Mouse (Mus musculus): ENCODE data around the gene Adamts12. TPM values are rescaled to one million over a fixed set of nuclear protein-coding genes. Genes with fewer than 3 reads are reported as not detected.
A peak's percentile ranks its signal among the peaks of the same experiment; 100 is the strongest.

Adamts12 gene
- total and polyA plus RNA-seq, 3 experiments: 0.03 to 0.12 (median 0.04) TPM

- H3K36me3 ChIP-seq (replicated peaks in 1 of 2; ENCODE audit: control insufficient read depth in 1 of 2, insufficient read depth in 1 of 2, low read length in 1 of 2): no peaks in the 10 kb centered on the region
- no peak overlapping the region for H3K27ac ChIP-seq (ENCODE audit: insufficient read depth, low read depth)
- no peak overlapping the region for H3K9ac ChIP-seq (ENCODE audit: insufficient read depth, low read depth)
- in situ Hi-C loops (cut with MboI; ENCODE audit: low pct_ligation_motif_present, low pct_unique_long_range_greater_than_20kb, low sequenced_read_pairs) (loop anchor here (5.0 to 10.0 kb wide), 3 partner anchors 197 to 340 kb away; no protein-coding TSS in a partner anchor), dilution Hi-C loops (cut with MboI; ENCODE audit: extremely low pct_ligation_motif_present, extremely low pct_unique_long_range_greater_than_20kb, low sequenced_read_pairs) (no loop called here)
- H3K79me2 ChIP-seq (replicated peaks; ENCODE audit: control insufficient read depth, extremely low read depth, insufficient read depth, poor library complexity, severe bottlenecking): no peaks in the 10 kb centered on the region
- H3K4me3 ChIP-seq (replicated peaks in 1 of 3; ENCODE audit: low read depth in 2 of 3, low read length in 2 of 3, poor library complexity in 1 of 3): no peak overlapping the region
- no peaks in the 10 kb centered on the region for H3K27me3 ChIP-seq (replicated peaks)
- H3K4me1 ChIP-seq (ENCODE audit: control insufficient read depth in 1 of 2, insufficient read depth in 2 of 2): peaks cover 11 to 12% of the 10 kb centered on the region in 2 experiments; a peak in 2 of 4 replicates
- TF ChIP-seq ZMIZ1 (IDR thresholded peaks at IDR 0.05; ENCODE audit: low read depth, low read length) (no peak), POLR2A (IDR thresholded peaks at IDR 0.05; ENCODE audit: low read depth, low read length) (no peak), NRF1 (IDR thresholded peaks at IDR 0.05; ENCODE audit: low read depth, low read length) (no peak), PAX5 (IDR thresholded peaks at IDR 0.05; ENCODE audit: low read length) (no peak), CTCF (conservative IDR thresholded peaks at IDR 0.05 in 1 of 2, IDR thresholded peaks at IDR 0.05 in 1 of 2; ENCODE audit: low read depth in 2 of 2, low read length in 2 of 2) (no peak), HCFC1 (IDR thresholded peaks at IDR 0.05; ENCODE audit: low read depth, low read length) (no peak), CHD1 (IDR thresholded peaks at IDR 0.05; ENCODE audit: low read depth, low read length) (no peak), RAD21 (IDR thresholded peaks at IDR 0.05; ENCODE audit: low read depth, low read length) (no peak), CHD2 (IDR thresholded peaks at IDR 0.05; ENCODE audit: low read length) (no peak), EP300 (IDR thresholded peaks at IDR 0.05; ENCODE audit: low read length) (no peak), UBTF (IDR thresholded peaks at IDR 0.05; ENCODE audit: low read depth, low read length) (no peak), SIN3A (IDR thresholded peaks at IDR 0.05; ENCODE audit: low read length) (no peak), JUN (IDR thresholded peaks at IDR 0.05; ENCODE audit: insufficient read depth, low read depth, low read length) (no peak), USF2 (conservative IDR thresholded peaks at IDR 0.05; ENCODE audit: low read depth, low read length) (no peak)
- DNase-seq (ENCODE audit: extremely low read depth): no peak
- H3K9me3 ChIP-seq (replicated peaks; ENCODE audit: low read length): no peaks in the 10 kb centered on the region
- H3K4me2 ChIP-seq (ENCODE audit: insufficient read depth, low read depth, poor library complexity, severe bottlenecking): peak overlapping the region; percentile 42
Observed at GRCm38 (mm10) chr15:11037376-11037695, 27.3 kb upstream of the Adamts12 start.

- dilution Hi-C loops (cut with MboI; ENCODE audit: extremely low pct_ligation_motif_present, extremely low pct_unique_long_range_greater_than_20kb, low sequenced_read_pairs): no loop called here
- TF ChIP-seq CHD1 (IDR thresholded peaks at IDR 0.05; ENCODE audit: low read depth, low read length) (no peak), GABPA (IDR thresholded peaks at IDR 0.05; ENCODE audit: insufficient replicate concordance, low read depth, low read length) (no peak), MXI1 (IDR thresholded peaks at IDR 0.05; ENCODE audit: low read depth, low read length) (no peak), POLR2A (IDR thresholded peaks at IDR 0.05; ENCODE audit: low read depth, low read length) (no peak)
- in situ Hi-C loops (cut with MboI; ENCODE audit: low pct_ligation_motif_present, low pct_unique_long_range_greater_than_20kb, low sequenced_read_pairs): loop anchor here (5.0 to 10.0 kb wide), 3 partner anchors 197 to 340 kb away; no protein-coding TSS in a partner anchor
- peak within 1 kb of the TSS in 1 of 3 experiments; percentile 10 for H3K4me3 ChIP-seq (replicated peaks in 1 of 3; ENCODE audit: low read depth in 2 of 3, low read length in 2 of 3, poor library complexity in 1 of 3)
- no peaks in the 10 kb centered on the region for H3K79me2 ChIP-seq (replicated peaks; ENCODE audit: control insufficient read depth, extremely low read depth, insufficient read depth, poor library complexity, severe bottlenecking)
- no peak within 1 kb of the TSS for H3K9ac ChIP-seq (ENCODE audit: insufficient read depth, low read depth)
- no peaks in the 10 kb centered on the region for H3K27me3 ChIP-seq (replicated peaks)
- H3K9me3 ChIP-seq (replicated peaks; ENCODE audit: low read length): no peaks in the 10 kb centered on the region
- DNase-seq (ENCODE audit: extremely low read depth): no peak
- no peaks in the 10 kb centered on the region for H3K36me3 ChIP-seq (replicated peaks in 1 of 2; ENCODE audit: control insufficient read depth in 1 of 2, insufficient read depth in 1 of 2, low read length in 1 of 2)
- H3K4me1 ChIP-seq (ENCODE audit: control insufficient read depth in 1 of 2, insufficient read depth in 2 of 2): peaks cover 11 to 12% of the 10 kb centered on the region in 2 experiments; a peak in 2 of 4 replicates
- no peak within 1 kb of the TSS for H3K27ac ChIP-seq (ENCODE audit: insufficient read depth, low read depth)
- peak within 1 kb of the TSS; percentile 42 for H3K4me2 ChIP-seq (ENCODE audit: insufficient read depth, low read depth, poor library complexity, severe bottlenecking)
Observed at GRCm38 (mm10) chr15:11037711-11038110, 26.9 kb upstream of the Adamts12 start, which contains the start of gene Rxfp3. TSS of gene Rxfp3 (minus strand) at chr15:11037991.
